Mouse (Mus musculus): Measurements from ENCODE around the gene Creld2.

DNA sequence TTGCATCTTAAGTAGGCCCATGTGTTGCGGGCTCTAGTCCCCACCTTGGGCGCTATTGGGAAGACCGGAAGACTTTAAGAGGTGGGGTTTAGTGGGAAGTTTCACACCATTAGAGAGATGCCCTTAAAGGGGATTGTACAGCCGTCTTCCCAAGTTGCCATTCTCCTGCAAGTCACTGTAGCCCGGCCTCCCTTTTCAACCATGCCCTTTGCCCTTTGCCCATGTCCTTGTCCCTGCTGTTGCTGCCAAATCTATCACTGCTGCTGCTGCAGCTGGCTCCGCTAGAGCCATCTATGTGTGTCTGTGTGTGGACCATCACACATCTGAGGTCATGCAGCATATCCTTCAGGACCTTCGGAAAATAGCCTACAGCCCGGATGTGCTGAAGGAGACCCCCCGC lies 13.1 kb downstream of the Creld2 start:
- TF ChIP-seq CTCF (IDR thresholded peaks at IDR 0.05; ENCODE audit: control insufficient read depth, insufficient read depth, low read length) (no peak), POLR2A (IDR thresholded peaks at IDR 0.05; ENCODE audit: borderline replicate concordance, control insufficient read depth, low read depth, low read length) (no peak)

All from bone marrow, adult 2 months (tissue).